Mouse (Mus musculus) A20 (cell line): ENCODE measurements at regions not wholly inside any gene's neighbourhood (a gene's known extent, or its start where the extent isn't known, plus 50 kb on each side); places are given as distances from the start of the nearest gene placed in this dataset.
"Not testable (repeated sequence)": the region's sequence is repeated elsewhere in the genome, so short reads cannot be mapped to it uniquely, and the experiment has no call there.

Source experiments
- DNase-seq: peaks from one replicate; pipeline ENCODE4 v3.0.0-alpha.2; 2011; ENCODE audit warnings: low read depth, low spot score

GRCm38 (mm10) chr11:28993270-28993847, 137.2 kb upstream of the Pnpt1 start:
- no peak for DNase-seq

GRCm38 (mm10) chr11:28998314-28999106, 132.0 kb upstream of the Pnpt1 start:
- no peak for DNase-seq

- no peak for DNase-seq
Measured at GRCm38 (mm10) chr11:28999196-28999595, 131.3 kb upstream of the Pnpt1 start.

GRCm38 (mm10) chr11:28999620-29000019, 130.9 kb upstream of the Pnpt1 start:
- DNase-seq: no peak

GRCm38 (mm10) chr11:29000212-29000611, 130.3 kb upstream of the Pnpt1 start:
- no peak for DNase-seq

GRCm38 (mm10) chr11:29017406-29017805, 113.1 kb upstream of the Pnpt1 start:
- no peak for DNase-seq

GRCm38 (mm10) chr11:29040817-29041216, 89.7 kb upstream of the Pnpt1 start:
- DNase-seq: peak; percentile 2

DNA sequence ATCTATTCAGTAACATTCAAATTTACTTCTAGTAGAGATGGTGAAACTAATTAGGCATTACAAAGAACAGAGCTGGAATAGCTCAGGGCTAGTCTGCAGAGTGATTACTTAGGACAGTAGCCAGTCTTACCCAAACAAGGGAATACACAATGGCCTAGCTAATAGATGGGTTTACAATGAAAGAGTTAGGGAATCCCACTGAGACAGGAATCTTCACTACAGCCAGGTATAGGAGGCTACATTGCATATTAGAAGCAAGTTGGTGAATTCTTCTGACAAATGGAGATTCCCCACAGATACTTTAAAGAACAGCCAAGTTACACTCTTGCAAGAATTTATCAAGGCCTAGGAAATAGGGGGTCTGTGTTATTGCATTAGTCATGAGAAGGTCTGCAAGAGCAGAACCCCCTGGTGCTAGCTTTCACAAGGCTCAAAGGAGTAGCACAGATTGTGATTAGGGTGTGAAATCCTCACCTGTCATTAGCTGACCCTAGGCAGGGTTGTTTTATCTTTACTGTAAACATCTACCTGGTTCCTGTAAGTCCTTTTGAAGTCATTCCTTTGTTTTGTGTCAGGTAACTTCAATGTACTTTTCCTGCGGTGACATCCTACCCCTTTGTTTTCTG, 82.4 kb upstream of the Pnpt1 start:
- DNase-seq: not testable (repeated sequence)

DNA sequence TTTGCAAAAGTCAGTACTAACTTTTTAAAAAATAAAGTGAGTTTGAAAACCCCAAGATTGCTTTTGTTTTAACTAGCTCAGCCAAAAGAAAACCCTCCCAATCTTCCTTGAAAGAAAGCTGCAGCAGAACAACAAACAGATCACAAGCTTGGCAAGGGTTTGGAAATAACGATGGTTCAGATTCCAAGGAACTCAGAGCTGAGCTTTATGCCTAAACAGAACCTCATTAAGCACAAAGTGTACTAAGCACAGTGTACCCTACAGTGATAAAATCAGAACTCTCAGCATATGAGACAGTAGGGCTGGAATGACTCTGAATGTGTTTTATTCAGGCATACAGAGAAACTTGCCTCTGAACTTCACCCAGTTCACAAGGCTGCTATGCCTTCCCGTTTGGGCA, 77.9 kb upstream of the Pnpt1 start:
- no peak for DNase-seq

DNA sequence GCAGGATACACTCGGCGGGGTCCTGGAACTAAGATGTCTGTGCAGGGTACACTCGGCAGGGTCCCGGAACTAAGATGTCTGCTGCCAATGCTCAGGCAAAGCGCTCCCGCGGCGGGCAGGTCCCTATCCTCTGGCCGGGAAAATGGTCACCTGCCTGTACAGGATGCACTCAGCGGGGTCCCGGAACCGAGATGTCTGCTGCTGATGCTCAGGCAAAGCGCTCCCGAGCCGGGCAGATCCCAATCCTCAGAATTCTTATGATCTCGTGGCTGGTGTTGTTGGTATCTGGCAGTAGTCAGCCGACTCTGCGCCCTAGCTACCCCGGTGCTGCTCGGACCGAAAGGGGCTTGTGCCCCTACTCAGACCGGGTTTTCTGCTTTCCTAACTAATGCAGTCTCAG, 61.0 kb upstream of the Pnpt1 start:
- DNase-seq: not testable (repeated sequence)

DNA sequence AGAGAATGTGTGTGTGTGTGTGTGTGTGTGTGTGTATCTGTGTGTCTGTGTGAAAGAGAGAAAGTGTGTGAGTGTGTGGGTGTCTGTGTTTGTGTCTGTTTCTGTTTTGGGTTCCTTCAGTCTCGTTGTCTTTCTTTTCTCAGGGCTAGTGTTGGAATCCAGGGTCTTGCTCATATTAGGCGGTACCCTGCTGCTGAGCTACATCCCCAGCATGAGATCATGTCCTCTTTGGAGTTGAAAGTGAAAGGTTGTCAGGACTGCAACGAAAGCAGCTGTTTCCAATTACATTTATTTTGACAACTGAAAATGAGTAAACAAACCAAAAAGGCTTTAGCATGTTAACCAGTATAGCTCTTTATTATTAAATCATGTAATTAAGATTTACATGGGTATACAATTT, 58.3 kb upstream of the Pnpt1 start:
- no peak for DNase-seq
